Mouse (Mus musculus): ENCODE measurements around the gene Ino80b. TPM values are rescaled to one million over a fixed set of nuclear protein-coding genes. Genes with fewer than 3 reads are reported as not detected.

The Ino80b gene
- polyA plus RNA-seq, 1 experiment from 2014 or later = 20.0 TPM

DNA sequence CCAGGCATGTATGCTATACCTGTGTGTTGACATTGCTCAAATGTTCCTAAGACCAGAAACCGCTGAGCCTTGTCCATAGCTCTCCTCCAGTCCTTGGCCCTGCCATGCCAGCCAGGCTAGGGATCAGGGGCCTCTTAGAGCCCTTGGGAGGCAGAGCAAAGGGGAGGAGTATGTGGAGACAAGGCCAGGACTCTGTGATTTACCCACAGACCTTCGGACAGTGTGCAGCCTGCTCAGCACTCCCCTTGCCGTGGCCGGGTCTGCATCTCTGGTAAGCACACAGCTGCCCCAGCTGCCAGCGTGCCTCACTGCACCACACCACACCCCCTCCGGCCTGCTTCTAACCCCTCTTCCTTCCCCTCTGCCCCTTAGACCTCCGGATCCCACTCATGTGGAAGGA, 22.0 kb upstream of the Ino80b start:
- Histone ChIP-seq H3K27me3 (ENCODE audit: control insufficient read depth, insufficient read depth, low read length) (no peaks in the 10 kb centered on the region), H3K9ac (ENCODE audit: low read length) (no peak overlapping the region; the same call in 1 of the 2 replicates), H3K36me3 (ENCODE audit: control insufficient read depth, insufficient read depth, low read length) (no peaks in the 10 kb centered on the region; the same call in 1 of the 2 replicates), H3K27ac (ENCODE audit: low read depth, low read length) (no peak overlapping the region), H3K9me3 (ENCODE audit: control insufficient read depth, low read length) (no peaks in the 10 kb centered on the region), H3K4me1 (replicated peaks; ENCODE audit: control insufficient read depth, insufficient read depth, low read length) (peaks cover 3% of the 10 kb centered on the region), H3K4me2 (ENCODE audit: low read depth, low read length, severe bottlenecking) (no peak overlapping the region), H3K4me3 (ENCODE audit: low read depth, low read length) (no peak overlapping the region)
- ATAC-seq (replicated peaks; ENCODE audit: low FRiP score) (no peak), DNase-seq (ENCODE audit: low spot score) (no peak)
- WGBS = 66% methylated on average over 7 of the region's 7 CpGs

- H3K9me3 ChIP-seq (ENCODE audit: control insufficient read depth, low read length) = no peaks in the 10 kb centered on the region
- H3K9ac ChIP-seq (ENCODE audit: low read length) = no peak overlapping the region; the same call in 1 of the 2 replicates
- 77% methylated on average over 9 of the region's 9 CpGs for WGBS
- H3K27ac ChIP-seq (ENCODE audit: low read depth, low read length) = no peak overlapping the region
- no peaks in the 10 kb centered on the region; the same call in 1 of the 2 replicates for H3K36me3 ChIP-seq (ENCODE audit: control insufficient read depth, insufficient read depth, low read length)
- no peak for DNase-seq (ENCODE audit: low spot score)
- no peaks in the 10 kb centered on the region for H3K27me3 ChIP-seq (ENCODE audit: control insufficient read depth, insufficient read depth, low read length)
- ATAC-seq (replicated peaks; ENCODE audit: low FRiP score) = no peak
- H3K4me3 ChIP-seq (ENCODE audit: low read depth, low read length) = no peak overlapping the region
- peaks cover 8% of the 10 kb centered on the region for H3K4me1 ChIP-seq (replicated peaks; ENCODE audit: control insufficient read depth, insufficient read depth, low read length)
- no peak overlapping the region for H3K4me2 ChIP-seq (ENCODE audit: low read depth, low read length, severe bottlenecking)
Observed at GRCm38 (mm10) chr6:83145805-83146204, 20.6 kb upstream of the Ino80b start.

DNA sequence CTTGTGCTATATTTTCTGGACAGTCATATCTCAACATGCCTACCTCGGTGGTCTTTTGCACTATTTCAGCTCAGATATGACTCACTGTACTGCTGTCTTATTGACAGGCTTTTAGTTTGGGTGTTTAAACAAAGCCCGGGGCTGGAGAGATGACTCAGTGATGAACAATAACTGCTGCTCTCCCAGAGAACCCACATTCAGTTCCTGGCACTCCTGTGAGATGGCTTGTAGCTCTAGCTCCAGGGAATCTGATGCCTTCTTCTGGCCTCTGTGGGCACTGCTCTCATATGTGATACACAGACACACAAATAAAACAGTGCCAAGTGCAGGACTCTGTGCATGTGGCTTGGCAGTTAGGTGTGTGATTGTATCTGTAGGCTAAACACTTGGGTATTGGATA, 20.0 kb upstream of the Ino80b start:
- no peak overlapping the region for H3K27ac ChIP-seq (ENCODE audit: low read depth, low read length)
- WGBS = 89% methylated on average over 2 of the region's 2 CpGs
- no peak overlapping the region for H3K9ac ChIP-seq (ENCODE audit: low read length)
- H3K27me3 ChIP-seq (ENCODE audit: control insufficient read depth, insufficient read depth, low read length) = no peaks in the 10 kb centered on the region
- H3K4me2 ChIP-seq (ENCODE audit: low read depth, low read length, severe bottlenecking) = no peak overlapping the region
- no peaks in the 10 kb centered on the region for H3K9me3 ChIP-seq (ENCODE audit: control insufficient read depth, low read length)
- H3K4me1 ChIP-seq (replicated peaks; ENCODE audit: control insufficient read depth, insufficient read depth, low read length) = peaks cover 8% of the 10 kb centered on the region
- H3K36me3 ChIP-seq (ENCODE audit: control insufficient read depth, insufficient read depth, low read length) = no peaks in the 10 kb centered on the region
- no peak overlapping the region for H3K4me3 ChIP-seq (ENCODE audit: low read depth, low read length)
- no peak for DNase-seq (ENCODE audit: low spot score)
- ATAC-seq (replicated peaks; ENCODE audit: low FRiP score) = no peak

GRCm38 (mm10) chr6:83142886-83143285, 17.7 kb upstream of the Ino80b start:
- H3K27me3 ChIP-seq (ENCODE audit: control insufficient read depth, insufficient read depth, low read length) = no peaks in the 10 kb centered on the region
- no peaks in the 10 kb centered on the region for H3K9me3 ChIP-seq (ENCODE audit: control insufficient read depth, low read length)
- H3K4me2 ChIP-seq (ENCODE audit: low read depth, low read length, severe bottlenecking) = no peak overlapping the region
- H3K9ac ChIP-seq (ENCODE audit: low read length) = no peak overlapping the region
- H3K36me3 ChIP-seq (ENCODE audit: control insufficient read depth, insufficient read depth, low read length) = no peaks in the 10 kb centered on the region
- WGBS = 54% methylated on average over 11 of the region's 11 CpGs
- H3K4me1 ChIP-seq (replicated peaks; ENCODE audit: control insufficient read depth, insufficient read depth, low read length) = peaks cover 19% of the 10 kb centered on the region
- no peak for DNase-seq (ENCODE audit: low spot score)
- no peak overlapping the region for H3K27ac ChIP-seq (ENCODE audit: low read depth, low read length)
- no peak for ATAC-seq (replicated peaks; ENCODE audit: low FRiP score)
- no peak overlapping the region for H3K4me3 ChIP-seq (ENCODE audit: low read depth, low read length)

DNA sequence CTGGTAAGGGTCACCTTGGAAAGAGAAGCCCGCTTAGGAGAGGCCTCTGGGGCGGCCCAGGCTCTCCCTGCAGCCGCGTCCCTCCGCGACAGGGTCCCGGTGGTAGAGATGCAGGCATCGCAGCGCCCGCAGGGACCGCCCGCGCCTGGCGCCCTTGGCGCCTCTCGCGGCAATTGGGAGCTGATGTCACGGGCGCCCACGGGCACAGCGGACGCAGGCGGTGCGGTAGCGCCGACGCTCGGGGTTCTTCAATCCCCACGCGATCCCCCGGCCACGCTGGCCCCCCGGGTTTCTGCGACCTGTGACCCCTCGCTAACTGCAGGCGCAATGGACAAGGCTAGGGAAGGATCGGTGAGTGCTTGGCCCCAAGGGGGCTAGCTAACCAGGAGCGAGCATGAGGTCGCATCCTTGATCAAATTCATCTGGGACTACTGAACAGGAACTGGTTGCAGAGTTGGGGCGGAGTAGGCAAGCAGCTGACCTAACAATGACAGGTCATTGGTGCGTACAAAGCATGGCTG, 17.0 kb upstream of the Ino80b start:
- 2% methylated on average over 41 of the region's 41 CpGs for WGBS
- H3K4me1 ChIP-seq (replicated peaks; ENCODE audit: control insufficient read depth, insufficient read depth, low read length) = peaks cover 24% of the 10 kb centered on the region

GRCm38 (mm10) chr6:83141636-83142035, 16.4 kb upstream of the Ino80b start:
- Histone ChIP-seq H3K27ac (ENCODE audit: low read depth, low read length) (no peak overlapping the region), H3K4me3 (ENCODE audit: low read depth, low read length) (0 out of 2 replicates have a peak overlapping the region, but pooled peaks have one; percentile 20), H3K36me3 (ENCODE audit: control insufficient read depth, insufficient read depth, low read length) (no peaks in the 10 kb centered on the region), H3K4me2 (ENCODE audit: low read depth, low read length, severe bottlenecking) (peak overlapping the region; percentile 61; the same call in 1 of the 2 replicates), H3K9ac (ENCODE audit: low read length) (peak overlapping the region; percentile 54), H3K9me3 (ENCODE audit: control insufficient read depth, low read length) (no peaks in the 10 kb centered on the region), H3K4me1 (replicated peaks; ENCODE audit: control insufficient read depth, insufficient read depth, low read length) (peaks cover 27% of the 10 kb centered on the region), H3K27me3 (ENCODE audit: control insufficient read depth, insufficient read depth, low read length) (no peaks in the 10 kb centered on the region)
- WGBS = 35% methylated on average over 4 of the region's 4 CpGs
- no peak for ATAC-seq (replicated peaks; ENCODE audit: low FRiP score)
- no peak for DNase-seq (ENCODE audit: low spot score)

More for the DNA sequence above, 17.0 kb upstream of the Ino80b start:
- peak overlapping the region; percentile 61 for H3K4me2 ChIP-seq (ENCODE audit: low read depth, low read length, severe bottlenecking)
- peak; percentile 58 for DNase-seq (ENCODE audit: low spot score)
- no peak overlapping the region for H3K27ac ChIP-seq (ENCODE audit: low read depth, low read length)
- H3K27me3 ChIP-seq (ENCODE audit: control insufficient read depth, insufficient read depth, low read length) = no peaks in the 10 kb centered on the region
- no peak for ATAC-seq (replicated peaks; ENCODE audit: low FRiP score)
- peak overlapping the region; percentile 20 for H3K4me3 ChIP-seq (ENCODE audit: low read depth, low read length)
- peak overlapping the region; percentile 54 for H3K9ac ChIP-seq (ENCODE audit: low read length)
- H3K36me3 ChIP-seq (ENCODE audit: control insufficient read depth, insufficient read depth, low read length) = no peaks in the 10 kb centered on the region
- no peaks in the 10 kb centered on the region for H3K9me3 ChIP-seq (ENCODE audit: control insufficient read depth, low read length)

- Histone ChIP-seq H3K9me3 (ENCODE audit: control insufficient read depth, low read length) (no peaks in the 10 kb centered on the region), H3K9ac (ENCODE audit: low read length) (no peak overlapping the region), H3K4me3 (ENCODE audit: low read depth, low read length) (no peak overlapping the region), H3K4me1 (replicated peaks; ENCODE audit: control insufficient read depth, insufficient read depth, low read length) (peaks cover 38% of the 10 kb centered on the region), H3K4me2 (ENCODE audit: low read depth, low read length, severe bottlenecking) (no peak overlapping the region), H3K27me3 (ENCODE audit: control insufficient read depth, insufficient read depth, low read length) (no peaks in the 10 kb centered on the region), H3K36me3 (ENCODE audit: control insufficient read depth, insufficient read depth, low read length) (no peaks in the 10 kb centered on the region), H3K27ac (ENCODE audit: low read depth, low read length) (no peak overlapping the region)
- ATAC-seq (replicated peaks; ENCODE audit: low FRiP score) (no peak), DNase-seq (ENCODE audit: low spot score) (no peak)
- 95% methylated on average over 8 of the region's 8 CpGs for WGBS
Observed at GRCm38 (mm10) chr6:83140044-83140443, 14.8 kb upstream of the Ino80b start.

DNA sequence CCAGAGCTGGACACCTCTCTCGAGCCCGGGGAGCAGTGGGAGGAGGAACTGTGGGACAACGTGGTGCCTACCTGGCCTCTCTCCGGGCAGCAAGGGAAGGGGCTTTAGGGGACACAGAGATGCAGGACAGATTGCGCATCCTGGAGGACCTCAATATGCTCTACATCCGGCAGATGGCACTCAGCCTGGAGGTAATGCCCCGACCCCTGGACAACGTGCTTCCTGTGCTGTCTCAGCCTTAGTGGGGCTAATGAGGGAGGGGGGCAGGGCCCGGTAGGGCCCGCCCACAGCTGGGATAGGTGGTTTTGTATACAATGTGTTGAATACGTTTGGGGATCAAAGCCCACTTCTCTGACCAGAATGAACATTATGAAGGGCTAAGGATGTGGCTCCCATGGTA, 12.8 kb upstream of the Ino80b start:
- Histone ChIP-seq H3K9ac (ENCODE audit: low read length) (peak overlapping the region; percentile 93), H3K4me3 (ENCODE audit: low read depth, low read length) (peak overlapping the region; percentile 50), H3K9me3 (ENCODE audit: control insufficient read depth, low read length) (no peaks in the 10 kb centered on the region), H3K27ac (ENCODE audit: low read depth, low read length) (peak overlapping the region; percentile 98), H3K4me2 (ENCODE audit: low read depth, low read length, severe bottlenecking) (peak overlapping the region; percentile 81), H3K27me3 (ENCODE audit: control insufficient read depth, insufficient read depth, low read length) (no peaks in the 10 kb centered on the region), H3K36me3 (ENCODE audit: control insufficient read depth, insufficient read depth, low read length) (no peaks in the 10 kb centered on the region), H3K4me1 (replicated peaks; ENCODE audit: control insufficient read depth, insufficient read depth, low read length) (peaks cover 38% of the 10 kb centered on the region)
- ATAC-seq (replicated peaks; ENCODE audit: low FRiP score) = peak; percentile 56
- WGBS = 1% methylated on average over 11 of the region's 11 CpGs
- peak; percentile 76 for DNase-seq (ENCODE audit: low spot score)

DNA sequence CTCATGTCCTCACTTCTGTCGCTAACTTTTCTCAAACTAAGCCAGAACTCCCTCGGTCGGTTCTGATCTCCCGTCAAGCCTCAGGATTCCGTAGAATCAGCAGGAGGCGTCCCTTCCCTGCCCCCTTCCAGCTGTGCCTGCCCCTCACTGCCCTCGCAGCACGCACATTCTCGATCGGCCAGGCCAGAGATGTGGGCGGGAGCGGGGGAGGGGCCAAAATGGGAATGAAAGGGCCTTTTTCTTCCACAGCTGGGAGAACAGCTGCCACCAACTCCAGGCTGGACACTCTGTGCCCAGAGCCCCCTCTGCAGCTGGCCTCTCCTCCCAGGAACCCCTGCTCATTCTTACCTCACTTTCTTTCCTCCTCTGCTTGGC, 12.3 kb upstream of the Ino80b start:
- H3K9ac ChIP-seq (ENCODE audit: low read length) = peak overlapping the region; percentile 93
- H3K4me3 ChIP-seq (ENCODE audit: low read depth, low read length) = peak overlapping the region; percentile 50
- peaks cover 38% of the 10 kb centered on the region for H3K4me1 ChIP-seq (replicated peaks; ENCODE audit: control insufficient read depth, insufficient read depth, low read length)
- 0% methylated on average over 12 of the region's 12 CpGs for WGBS
- ATAC-seq (replicated peaks; ENCODE audit: low FRiP score) (peak; percentile 79), DNase-seq (ENCODE audit: low spot score) (peak; percentile 93)
- H3K4me2 ChIP-seq (ENCODE audit: low read depth, low read length, severe bottlenecking) = peak overlapping the region; percentile 81
- H3K9me3 ChIP-seq (ENCODE audit: control insufficient read depth, low read length) = no peaks in the 10 kb centered on the region
- peak overlapping the region; percentile 98 for H3K27ac ChIP-seq (ENCODE audit: low read depth, low read length)
- H3K27me3 ChIP-seq (ENCODE audit: control insufficient read depth, insufficient read depth, low read length) = no peaks in the 10 kb centered on the region
- H3K36me3 ChIP-seq (ENCODE audit: control insufficient read depth, insufficient read depth, low read length) = no peaks in the 10 kb centered on the region

Data from forebrain, embryonic 11.5 days (tissue).